Mouse (Mus musculus): ENCODE results near the gene Trim50. TPM values are rescaled to one million over a fixed set of nuclear protein-coding genes. Genes with fewer than 3 reads are reported as not detected.

The Trim50 gene
- polyA plus RNA-seq, 1 experiment = 0.08 TPM

DNA sequence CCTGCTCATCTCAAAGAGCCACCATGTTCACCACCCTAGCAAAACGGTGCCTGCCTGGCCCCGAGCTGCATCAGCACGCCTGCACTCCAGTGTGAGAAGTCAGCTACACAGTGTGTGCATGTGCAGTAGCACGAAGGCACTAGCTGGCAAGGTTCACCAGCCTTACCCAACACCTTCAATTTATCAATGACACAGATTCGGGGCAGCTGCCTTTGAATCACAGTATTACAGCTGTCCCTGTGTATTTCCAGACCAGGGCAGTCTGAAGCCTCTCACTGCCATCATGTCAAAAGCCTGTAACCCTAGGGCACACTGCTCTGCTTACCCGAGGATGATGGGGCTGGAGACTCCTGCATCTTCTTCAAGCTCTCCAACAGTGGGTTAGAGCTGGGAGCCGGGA, 29.7 kb downstream of the Trim50 start:
- no peaks in the 10 kb centered on the region for H3K27me3 ChIP-seq (ENCODE audit: control insufficient read depth, insufficient read depth, low read length)
- 88% methylated on average over 7 of the region's 7 CpGs for WGBS
- no peak overlapping the region for H3K27ac ChIP-seq (ENCODE audit: insufficient read depth, low read length)
- no peak for DNase-seq
- H3K4me1 ChIP-seq (ENCODE audit: control insufficient read depth, insufficient read depth, low read length) = no peaks in the 10 kb centered on the region
- TF ChIP-seq POLR2A (IDR thresholded peaks at IDR 0.05; ENCODE audit: borderline replicate concordance, insufficient read depth, low read length) (no peak), CTCF (IDR thresholded peaks at IDR 0.05; ENCODE audit: borderline replicate concordance, insufficient read depth, low read depth, low read length) (no peak)
- H3K4me3 ChIP-seq (replicated peaks; ENCODE audit: insufficient read depth, low read depth, low read length) = no peak overlapping the region

- H3K4me3 ChIP-seq (replicated peaks; ENCODE audit: insufficient read depth, low read depth, low read length) = no peak overlapping the region
- H3K27me3 ChIP-seq (ENCODE audit: control insufficient read depth, insufficient read depth, low read length) = no peaks in the 10 kb centered on the region
- H3K4me1 ChIP-seq (ENCODE audit: control insufficient read depth, insufficient read depth, low read length) = no peaks in the 10 kb centered on the region
- TF ChIP-seq CTCF (IDR thresholded peaks at IDR 0.05; ENCODE audit: borderline replicate concordance, insufficient read depth, low read depth, low read length) (no peak), POLR2A (IDR thresholded peaks at IDR 0.05; ENCODE audit: borderline replicate concordance, insufficient read depth, low read length) (no peak)
- 79% methylated on average over 10 of the region's 10 CpGs for WGBS
- no peak for DNase-seq
- H3K27ac ChIP-seq (ENCODE audit: insufficient read depth, low read length) = no peak overlapping the region
Observed at GRCm38 (mm10) chr5:135383771-135384170, 30.7 kb downstream of the Trim50 start.

DNA sequence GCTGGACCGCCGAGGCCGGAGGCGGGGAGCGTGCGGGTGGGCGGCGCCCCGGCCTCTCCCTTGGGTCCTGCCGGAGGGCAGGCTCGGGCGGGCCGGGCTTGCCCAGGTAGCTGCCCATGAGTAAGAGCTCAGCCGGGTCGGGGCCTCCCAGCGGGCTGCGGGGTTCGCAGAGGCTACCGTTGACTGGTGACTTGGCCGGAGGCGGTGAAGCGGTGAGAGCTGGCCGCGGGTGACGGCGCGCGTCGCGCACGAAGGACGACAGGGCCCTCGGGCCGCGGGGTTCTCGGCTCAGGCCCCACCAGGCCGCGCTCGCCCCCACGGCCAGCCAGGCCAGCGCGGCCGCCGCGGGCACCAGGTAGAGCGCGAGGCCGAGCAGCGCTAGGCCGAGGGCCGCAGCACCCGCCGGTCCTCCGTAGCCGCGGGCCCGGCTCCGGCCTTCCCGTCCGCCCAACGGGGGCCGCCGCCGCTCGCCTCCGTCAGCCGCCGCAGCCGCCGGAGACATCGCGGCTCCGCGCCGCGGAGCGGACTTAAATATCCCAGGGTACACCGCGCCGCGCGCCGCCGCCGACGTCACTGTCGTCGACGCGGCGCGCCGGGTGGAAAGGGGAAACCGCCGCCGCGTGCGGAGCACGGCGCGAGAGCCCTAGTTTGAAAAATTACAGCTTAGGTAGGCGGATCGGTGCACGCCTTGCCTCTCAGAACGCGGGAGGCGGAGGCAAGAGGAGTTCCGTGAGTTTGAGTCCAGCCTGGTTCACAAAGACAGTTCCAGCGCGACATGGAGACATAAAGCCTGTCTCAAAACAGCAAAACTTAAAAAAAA, 41.1 kb downstream of the Trim50 start, which contains the start of gene Pom121:
Gene Pom121 (minus strand): TSS at position 543 of the 820 bp plus-strand sequence.
- Histone ChIP-seq H3K27me3 (ENCODE audit: control insufficient read depth, insufficient read depth, low read length) (no peaks in the 10 kb centered on the region), H3K4me3 (replicated peaks; ENCODE audit: insufficient read depth, low read depth, low read length) (peak within 1 kb of the TSS; percentile 73), H3K27ac (ENCODE audit: insufficient read depth, low read length) (peak within 1 kb of the TSS; percentile 72), H3K4me1 (ENCODE audit: control insufficient read depth, insufficient read depth, low read length) (no peaks in the 10 kb centered on the region)
- under 1% methylated on average over 106 of the region's 110 CpGs for WGBS
- no peak for TF ChIP-seq CTCF (IDR thresholded peaks at IDR 0.05; ENCODE audit: borderline replicate concordance, insufficient read depth, low read depth, low read length)
- peak; percentile 51; the same call in 1 of the 2 replicates for TF ChIP-seq POLR2A (IDR thresholded peaks at IDR 0.05; ENCODE audit: borderline replicate concordance, insufficient read depth, low read length)
- DNase-seq = peak; percentile 83

DNA sequence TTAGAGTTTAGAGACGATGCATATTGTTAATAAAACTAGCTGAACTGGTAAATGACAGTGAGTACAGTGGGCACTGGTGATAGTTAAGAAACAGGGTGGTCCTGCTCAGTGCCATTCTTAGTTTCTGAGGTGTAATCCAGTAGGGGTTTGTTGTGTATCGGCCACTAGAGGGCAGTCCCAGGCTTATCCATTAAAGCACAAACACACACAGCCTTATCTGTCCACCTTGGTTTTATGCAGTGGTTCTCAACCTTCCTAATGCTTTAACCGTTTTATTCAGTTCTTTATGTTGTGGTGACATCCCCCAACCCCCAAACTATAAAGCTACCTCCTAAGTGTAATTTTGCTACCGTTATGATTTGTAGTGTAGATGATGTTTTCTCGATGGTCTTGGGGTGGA, 42.7 kb downstream of the Trim50 start:
- H3K27ac ChIP-seq (ENCODE audit: insufficient read depth, low read length) = no peak overlapping the region
- TF ChIP-seq POLR2A (IDR thresholded peaks at IDR 0.05; ENCODE audit: borderline replicate concordance, insufficient read depth, low read length) (no peak), CTCF (IDR thresholded peaks at IDR 0.05; ENCODE audit: borderline replicate concordance, insufficient read depth, low read depth, low read length) (peak; percentile 19; the same call in 1 of the 2 replicates)
- WGBS = 47% methylated on average over 5 of the region's 5 CpGs
- no peak overlapping the region for H3K4me3 ChIP-seq (replicated peaks; ENCODE audit: insufficient read depth, low read depth, low read length)
- H3K4me1 ChIP-seq (ENCODE audit: control insufficient read depth, insufficient read depth, low read length) = no peaks in the 10 kb centered on the region
- no peak for DNase-seq
- H3K27me3 ChIP-seq (ENCODE audit: control insufficient read depth, insufficient read depth, low read length) = no peaks in the 10 kb centered on the region

DNA sequence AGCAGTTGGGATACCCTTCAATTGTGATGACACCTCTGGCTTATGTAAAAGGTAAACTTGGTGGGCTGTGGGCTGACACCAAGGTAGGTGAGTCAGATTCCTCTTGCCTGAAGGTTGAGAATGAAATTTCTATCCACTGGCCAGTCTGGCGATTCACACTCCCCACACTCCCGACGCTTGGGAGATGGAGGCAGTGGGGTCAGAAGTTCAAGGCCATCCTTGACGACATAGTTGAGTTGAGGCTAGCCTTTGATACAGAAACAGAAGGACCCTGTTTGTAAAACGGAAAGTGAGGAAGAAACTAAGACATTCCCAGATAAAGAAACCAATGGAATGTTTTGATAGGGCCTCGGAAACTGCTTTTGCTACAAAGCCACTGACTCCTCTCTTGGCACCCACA, 46.3 kb downstream of the Trim50 start:
- H3K27ac ChIP-seq (ENCODE audit: insufficient read depth, low read length) = no peak overlapping the region
- H3K27me3 ChIP-seq (ENCODE audit: control insufficient read depth, insufficient read depth, low read length) = no peaks in the 10 kb centered on the region
- H3K4me1 ChIP-seq (ENCODE audit: control insufficient read depth, insufficient read depth, low read length) = no peaks in the 10 kb centered on the region
- no peak for TF ChIP-seq CTCF (IDR thresholded peaks at IDR 0.05; ENCODE audit: borderline replicate concordance, insufficient read depth, low read depth, low read length)
- TF ChIP-seq POLR2A (IDR thresholded peaks at IDR 0.05; ENCODE audit: borderline replicate concordance, insufficient read depth, low read length) = no peak
- no peak for DNase-seq
- H3K4me3 ChIP-seq (replicated peaks; ENCODE audit: insufficient read depth, low read depth, low read length) = no peak overlapping the region
- WGBS = 76% methylated on average over 6 of the region's 6 CpGs

DNA sequence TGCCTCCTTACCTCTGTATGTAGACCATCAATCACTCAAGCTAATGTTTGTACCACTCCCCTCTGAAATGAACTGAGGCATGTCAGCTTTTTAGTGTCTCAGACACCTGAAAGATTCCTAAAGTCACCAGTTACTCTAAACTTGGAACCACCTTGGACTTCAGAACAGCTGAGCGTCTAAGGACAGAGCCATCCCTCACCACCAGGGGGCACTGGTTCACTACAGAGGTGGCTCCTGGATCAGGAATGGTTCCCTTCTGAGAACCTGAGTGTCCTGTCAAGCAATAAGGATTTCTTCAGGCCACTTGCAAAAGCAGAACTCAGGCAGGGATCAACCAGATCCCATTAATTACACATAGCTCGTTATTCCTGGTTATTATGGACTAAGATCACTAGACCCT, 47.1 kb downstream of the Trim50 start:
- peak; percentile 63 to 74 for DNase-seq
- TF ChIP-seq POLR2A (IDR thresholded peaks at IDR 0.05; ENCODE audit: borderline replicate concordance, insufficient read depth, low read length) = no peak
- TF ChIP-seq CTCF (IDR thresholded peaks at IDR 0.05; ENCODE audit: borderline replicate concordance, insufficient read depth, low read depth, low read length) = peak; percentile 90
- Histone ChIP-seq H3K27me3 (ENCODE audit: control insufficient read depth, insufficient read depth, low read length) (no peaks in the 10 kb centered on the region), H3K4me3 (replicated peaks; ENCODE audit: insufficient read depth, low read depth, low read length) (no peak overlapping the region), H3K27ac (ENCODE audit: insufficient read depth, low read length) (no peak overlapping the region), H3K4me1 (ENCODE audit: control insufficient read depth, insufficient read depth, low read length) (no peaks in the 10 kb centered on the region)
- 4% methylated on average over 2 of the region's 2 CpGs for WGBS

DNA sequence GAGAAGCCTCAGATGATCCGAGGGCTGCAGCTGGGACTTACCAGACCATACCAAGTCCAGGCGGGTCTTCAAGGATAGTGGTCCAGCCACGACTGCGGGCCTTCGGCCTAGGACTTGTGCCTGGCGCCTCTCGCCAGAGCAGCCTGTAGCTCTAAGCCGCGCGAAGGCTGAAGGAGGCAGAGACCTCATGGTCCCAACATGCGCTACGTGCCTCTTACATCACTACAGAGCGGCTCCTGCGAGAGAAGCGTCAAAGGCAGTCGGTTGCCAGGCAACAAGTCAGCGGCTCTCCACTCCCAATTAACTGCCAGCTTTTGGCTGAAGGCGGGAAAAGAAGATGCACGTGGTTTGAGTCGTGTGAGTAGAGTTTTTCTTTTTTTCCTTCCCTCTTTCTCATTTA, 51.5 kb downstream of the Trim50 start:
- H3K4me3 ChIP-seq (replicated peaks; ENCODE audit: insufficient read depth, low read depth, low read length) = no peak overlapping the region
- H3K27me3 ChIP-seq (ENCODE audit: control insufficient read depth, insufficient read depth, low read length) = no peaks in the 10 kb centered on the region
- TF ChIP-seq CTCF (IDR thresholded peaks at IDR 0.05; ENCODE audit: borderline replicate concordance, insufficient read depth, low read depth, low read length) (no peak), POLR2A (IDR thresholded peaks at IDR 0.05; ENCODE audit: borderline replicate concordance, insufficient read depth, low read length) (no peak)
- no peaks in the 10 kb centered on the region for H3K4me1 ChIP-seq (ENCODE audit: control insufficient read depth, insufficient read depth, low read length)
- DNase-seq = no peak
- no peak overlapping the region for H3K27ac ChIP-seq (ENCODE audit: insufficient read depth, low read length)
- WGBS = 40% methylated on average over 20 of the region's 20 CpGs

DNA sequence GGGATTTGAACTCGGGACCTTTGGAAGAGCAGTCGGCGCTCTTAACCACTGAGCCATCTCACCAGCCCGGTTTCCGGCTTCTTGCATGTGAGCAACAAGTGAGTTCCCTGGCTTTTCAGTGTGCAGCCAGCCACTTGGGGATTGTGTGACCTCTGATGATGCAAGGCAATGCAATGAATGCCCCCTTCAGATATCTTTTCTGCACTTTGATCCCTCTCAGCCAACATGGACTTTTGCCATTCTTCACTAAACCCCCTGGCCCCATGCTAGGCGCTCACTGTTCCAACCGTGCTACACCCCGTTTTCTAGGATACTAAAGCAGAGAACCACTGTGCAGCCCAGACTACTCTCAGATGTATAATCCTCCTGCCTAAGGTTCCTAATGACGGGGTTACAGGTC, 52.3 kb downstream of the Trim50 start:
- 85% methylated on average over 9 of the region's 9 CpGs for WGBS
- Histone ChIP-seq H3K27me3 (ENCODE audit: control insufficient read depth, insufficient read depth, low read length) (no peaks in the 10 kb centered on the region), H3K27ac (ENCODE audit: insufficient read depth, low read length) (no peak overlapping the region), H3K4me1 (ENCODE audit: control insufficient read depth, insufficient read depth, low read length) (no peaks in the 10 kb centered on the region), H3K4me3 (replicated peaks; ENCODE audit: insufficient read depth, low read depth, low read length) (no peak overlapping the region)
- no peak for TF ChIP-seq CTCF (IDR thresholded peaks at IDR 0.05; ENCODE audit: borderline replicate concordance, insufficient read depth, low read depth, low read length)
- no peak for DNase-seq

Data from cerebellum, adult 2 months (tissue).